Mouse (Mus musculus): ENCODE measurements at regions not wholly inside any gene's neighbourhood (a gene's known extent, or its start where the extent isn't known, plus 50 kb on each side); places are given as distances from the start of the nearest gene placed in this dataset.

GRCm38 (mm10) chr2:159610451-159610850, 723.5 kb downstream of the Gm826 start:
- TF ChIP-seq CTCF (IDR thresholded peaks at IDR 0.05; ENCODE audit: low read depth, low read length), result no peak
- TF ChIP-seq POLR2AphosphoS5 (IDR thresholded peaks at IDR 0.05; ENCODE audit: insufficient replicate concordance, low read depth, low read length), result no peak
- TF ChIP-seq GATA2 (IDR thresholded peaks at IDR 0.05; ENCODE audit: borderline replicate concordance, low read depth, low read length), result no peak
- no peak for TF ChIP-seq GATA1 (IDR thresholded peaks at IDR 0.05; ENCODE audit: borderline replicate concordance, low read length)

All from G1E (cell line).